Mouse (Mus musculus) thymus, postnatal 4 days (tissue): ENCODE data around the gene Naf1.

ENCODE experiments used
- DNase-seq: peaks from one replicate; pipeline ENCODE4 v3.0.0; 2021

Gene Naf1

DNA sequence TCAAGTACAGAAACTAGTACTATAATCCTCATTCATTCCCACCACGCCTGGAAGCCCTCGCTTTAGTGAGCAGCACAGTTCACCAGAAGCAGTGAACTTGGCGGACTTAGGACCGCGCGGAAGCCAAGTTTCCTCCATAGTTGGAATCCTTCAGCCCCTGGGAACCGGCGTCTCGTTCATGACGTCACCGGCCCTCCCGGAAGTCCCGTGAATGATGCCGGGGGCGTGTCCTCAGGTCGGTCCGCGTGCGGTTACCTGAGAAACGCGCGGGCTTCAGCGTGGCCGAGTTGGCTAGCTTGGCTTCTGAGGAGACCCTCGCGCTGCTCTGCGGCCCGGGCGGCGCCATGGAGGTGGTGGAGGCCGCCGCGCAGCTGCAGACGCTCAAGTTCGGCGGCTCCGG, at the start of gene Naf1:
TSS of gene Naf1 (plus strand) at position 195 of the 400 bp plus-strand sequence.
- DNase-seq, result peak; percentile 94

DNA sequence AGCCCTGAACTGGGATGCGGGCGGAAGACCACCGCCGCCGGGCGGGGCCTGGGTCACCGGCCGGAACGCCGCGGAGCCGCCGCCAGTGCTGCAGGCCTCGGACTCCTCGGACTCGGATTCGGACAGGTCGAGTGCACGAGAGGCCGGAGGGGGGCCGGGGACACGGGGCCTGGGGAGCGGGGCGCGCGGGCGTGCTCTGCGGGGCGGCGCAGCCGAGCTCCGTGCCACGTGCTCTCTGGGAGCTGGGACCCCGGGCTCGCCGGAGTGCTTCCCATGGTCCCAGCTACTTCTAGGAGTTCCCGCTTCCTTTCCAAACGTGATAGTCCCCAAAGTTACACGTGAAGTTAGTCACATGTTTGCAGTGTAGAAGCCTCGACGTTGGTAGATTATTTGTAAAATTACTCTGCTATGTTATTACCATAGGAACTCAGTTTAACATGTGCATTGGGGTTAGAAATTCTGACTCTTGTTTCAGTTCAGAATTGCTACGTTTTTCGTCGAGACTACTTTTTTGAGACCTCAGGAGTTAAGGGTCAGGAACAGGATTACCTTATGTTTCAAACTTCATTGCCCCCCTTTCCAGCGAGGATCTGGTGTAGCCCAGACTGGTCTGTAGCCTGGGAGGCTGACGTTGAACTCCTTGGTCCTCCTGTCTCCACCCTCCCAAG, 1.0 kb downstream of the Naf1 start:
- DNase-seq, result peak; percentile 57

DNA sequence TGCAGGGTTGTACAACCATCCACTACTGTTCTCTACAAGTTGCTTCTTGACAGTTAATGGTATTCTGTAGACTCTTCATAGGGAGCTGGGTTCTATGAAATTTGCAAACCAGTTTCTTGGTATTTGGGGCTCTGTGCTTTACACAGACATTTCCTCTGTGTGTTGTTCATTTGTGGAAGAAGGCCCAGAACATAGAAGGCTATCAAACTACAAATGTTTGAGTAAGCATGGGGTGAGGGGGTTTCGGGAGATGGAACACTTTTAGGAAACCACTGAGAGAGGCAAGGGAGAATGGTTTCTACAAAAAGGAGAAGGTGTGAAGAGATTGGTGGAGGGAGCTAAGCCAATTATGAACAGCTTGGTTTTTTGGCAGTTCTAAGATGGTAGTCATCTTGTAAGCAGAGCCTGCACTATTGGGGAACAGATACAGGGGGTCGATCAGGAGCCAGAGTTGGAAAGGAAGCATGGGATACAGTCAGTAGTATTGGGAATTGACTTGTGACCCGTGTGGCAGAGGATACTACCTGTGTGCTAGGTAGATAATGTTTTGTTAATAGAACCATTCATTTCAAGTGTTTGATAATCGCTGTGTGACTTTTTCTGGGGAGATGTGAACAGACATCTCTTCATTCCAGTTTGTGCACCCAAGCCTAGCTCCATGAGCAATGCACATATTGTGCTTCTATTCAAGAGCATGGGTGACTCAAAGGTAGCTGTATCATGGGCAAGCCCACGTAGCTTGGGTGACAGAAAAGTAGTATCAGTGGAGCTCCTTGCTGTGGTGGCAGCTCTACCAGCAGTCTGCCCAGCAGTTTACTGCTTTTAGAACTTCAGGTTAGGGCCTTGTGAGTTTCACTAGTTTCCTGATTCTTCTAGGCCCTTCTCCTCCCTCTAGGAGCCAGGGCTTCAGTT, 1.8 kb downstream of the Naf1 start:
- DNase-seq, result no peak

DNA sequence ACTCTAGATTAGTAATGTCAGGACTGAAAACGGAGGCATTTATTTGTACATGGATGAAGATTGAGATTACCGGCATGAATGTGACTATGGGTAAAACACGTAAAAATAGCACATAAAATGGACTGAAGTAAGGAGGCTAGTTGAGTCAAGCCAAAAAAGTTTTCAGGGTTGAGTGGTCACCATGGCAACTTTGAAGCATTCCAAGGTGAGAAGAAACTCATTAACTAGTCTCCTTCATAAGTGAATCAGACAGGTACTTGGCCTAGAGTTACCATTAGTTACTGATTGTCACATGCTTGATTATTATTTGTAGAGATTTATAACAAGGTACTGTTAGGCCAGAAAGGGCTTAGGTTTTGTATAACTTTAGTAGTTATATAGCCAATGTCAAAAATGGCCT, 3.7 kb downstream of the Naf1 start:
- no peak for DNase-seq

DNA sequence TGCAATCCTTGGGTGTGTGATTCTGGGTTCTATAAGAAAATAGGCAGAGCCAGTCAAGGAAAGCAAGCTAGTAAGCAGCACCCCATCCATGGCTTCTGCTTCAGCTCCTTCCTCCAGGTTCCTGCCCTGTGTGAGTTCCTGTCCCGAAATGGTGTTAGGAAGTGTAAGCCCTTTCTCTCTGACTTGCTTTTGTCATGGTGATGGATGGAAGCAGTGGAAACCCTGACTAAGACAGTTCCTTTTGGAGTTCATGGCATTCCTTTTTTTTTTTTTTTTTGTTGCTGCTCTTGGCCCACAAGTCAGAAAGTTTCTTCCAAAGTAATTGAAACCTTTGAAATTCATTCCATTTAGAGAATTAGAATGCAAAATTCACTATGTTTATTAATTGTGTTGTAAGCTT, 5.1 kb downstream of the Naf1 start:
- DNase-seq, result no peak

DNA sequence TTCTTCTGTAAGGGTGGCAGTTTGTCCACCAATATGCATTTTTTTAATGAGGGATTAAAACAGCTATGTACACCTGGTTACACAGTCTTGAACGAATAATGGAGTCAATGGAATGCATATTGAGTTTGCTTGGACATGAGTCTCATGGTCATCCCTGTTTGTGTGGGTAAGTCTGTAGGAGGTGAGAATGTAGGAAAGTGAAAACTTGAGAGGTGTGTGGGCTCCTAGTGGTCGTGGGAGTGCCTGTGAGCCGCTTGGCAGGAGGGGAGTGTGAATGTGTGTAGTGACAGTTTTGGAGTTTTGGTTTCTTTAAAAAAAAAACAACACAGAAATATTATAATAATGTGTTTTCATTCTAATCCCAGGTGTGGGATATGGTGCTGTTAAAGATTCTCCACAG, 7.7 kb downstream of the Naf1 start:
- no peak for DNase-seq

DNA sequence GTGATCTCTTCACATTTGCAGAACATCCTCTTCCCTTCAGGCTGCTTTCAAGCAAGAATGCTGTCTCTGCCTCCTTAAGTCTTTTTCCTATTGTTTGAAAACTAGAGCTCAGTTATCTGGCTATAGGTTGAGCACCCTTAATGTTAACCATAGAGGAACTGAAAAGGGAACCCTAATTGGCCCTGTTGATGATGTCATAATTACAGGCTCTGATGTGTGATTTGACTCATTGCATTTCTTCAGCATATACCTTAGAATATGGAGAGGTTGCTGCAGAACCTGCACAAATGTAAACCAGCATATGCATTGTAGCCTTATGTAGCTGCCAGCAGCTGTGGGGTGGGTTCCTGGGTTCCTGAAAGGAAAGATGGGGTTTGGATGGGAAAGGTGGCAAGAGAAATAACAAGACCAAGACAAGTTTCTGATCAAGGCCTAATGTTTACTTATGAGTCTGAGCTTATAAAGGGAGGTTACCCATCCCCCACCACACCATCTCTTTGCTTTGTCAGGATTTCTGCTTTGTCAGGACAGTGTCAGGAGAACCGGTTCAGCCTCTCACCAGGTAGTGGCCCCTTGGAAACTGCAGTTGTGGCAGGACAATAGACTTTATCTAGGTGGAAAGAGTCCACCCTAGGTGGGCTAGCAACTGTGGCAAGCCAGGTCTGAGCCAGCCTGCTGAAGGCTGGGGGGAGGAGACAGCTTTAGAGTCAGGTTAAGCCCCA, 9.4 kb downstream of the Naf1 start:
- no peak for DNase-seq

DNA sequence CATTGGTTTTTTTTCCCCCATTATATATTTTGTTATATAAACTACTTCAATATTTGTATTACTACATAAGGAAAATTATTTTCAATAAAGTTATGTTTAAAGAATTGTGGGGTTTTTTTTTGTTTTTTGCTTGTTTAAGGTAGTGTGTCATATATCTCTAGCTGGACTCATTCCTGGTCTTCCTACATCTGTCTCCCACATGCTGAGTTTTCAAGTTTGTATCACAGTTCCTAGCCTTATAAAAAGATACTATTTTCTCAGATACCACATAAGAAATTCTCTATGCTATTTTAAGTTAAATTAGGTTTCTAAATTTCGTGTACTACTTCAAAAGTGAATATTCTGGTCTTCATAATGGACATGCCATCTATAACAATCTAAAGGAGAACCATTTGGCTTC, 23.8 kb downstream of the Naf1 start:
- DNase-seq, result no peak

DNA sequence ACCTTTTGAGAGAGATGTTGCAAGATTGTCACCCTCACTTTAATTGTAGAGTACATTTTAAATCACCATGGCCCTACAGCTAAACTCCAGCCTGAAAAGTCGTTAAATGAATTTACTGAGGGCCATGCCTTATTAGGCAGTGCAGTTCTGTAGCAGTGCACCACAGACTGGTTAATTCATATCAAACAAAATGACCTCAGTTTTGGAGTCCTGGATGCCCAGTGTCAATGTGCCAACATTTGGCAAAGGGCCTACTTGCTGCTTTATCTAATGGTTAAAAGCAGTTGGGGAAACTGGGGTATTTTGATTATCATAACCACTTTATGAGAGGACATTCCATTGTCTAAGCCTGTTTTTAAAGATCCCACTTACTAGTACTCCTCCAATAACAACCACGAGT, 31.9 kb downstream of the Naf1 start:
- no peak for DNase-seq

DNA sequence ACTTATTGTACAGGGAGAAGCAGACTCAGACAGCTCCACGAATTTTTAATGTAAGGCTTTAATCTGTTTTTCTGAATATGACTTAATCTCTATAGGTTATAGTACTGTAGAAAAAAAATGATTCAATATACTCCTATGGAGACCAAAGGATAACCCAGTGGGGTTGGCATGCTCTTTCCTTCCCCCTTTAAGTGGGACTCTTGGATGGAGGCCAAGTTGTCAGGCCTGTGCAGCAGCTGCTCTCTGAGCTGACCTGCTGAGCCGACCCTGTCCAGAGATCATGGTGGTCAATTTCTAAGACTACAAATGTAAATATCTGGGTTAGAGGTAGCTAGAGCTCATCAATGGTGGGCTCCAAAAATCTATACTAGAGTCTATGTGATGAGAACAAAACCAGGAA, 45.0 kb downstream of the Naf1 start:
- no peak for DNase-seq

DNA sequence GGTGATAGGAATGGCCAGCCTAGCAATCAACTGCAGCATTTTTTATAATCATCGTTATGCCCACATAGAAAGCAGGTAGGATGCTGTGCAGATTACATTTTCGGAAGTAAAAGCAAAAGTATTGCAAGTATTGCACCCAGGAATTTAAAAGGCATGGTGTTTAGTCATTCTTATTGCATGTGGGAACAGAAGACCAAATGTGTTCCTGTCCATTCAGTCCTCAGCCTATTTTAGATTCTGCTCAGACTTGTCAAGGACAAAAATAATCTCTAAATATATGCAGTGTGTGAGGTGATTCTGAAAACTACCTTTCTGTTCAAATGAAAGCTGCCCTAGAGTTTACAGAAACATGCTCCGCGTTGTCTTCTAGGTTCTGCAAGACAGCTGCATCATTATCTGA, 45.5 kb downstream of the Naf1 start:
- no peak for DNase-seq

DNA sequence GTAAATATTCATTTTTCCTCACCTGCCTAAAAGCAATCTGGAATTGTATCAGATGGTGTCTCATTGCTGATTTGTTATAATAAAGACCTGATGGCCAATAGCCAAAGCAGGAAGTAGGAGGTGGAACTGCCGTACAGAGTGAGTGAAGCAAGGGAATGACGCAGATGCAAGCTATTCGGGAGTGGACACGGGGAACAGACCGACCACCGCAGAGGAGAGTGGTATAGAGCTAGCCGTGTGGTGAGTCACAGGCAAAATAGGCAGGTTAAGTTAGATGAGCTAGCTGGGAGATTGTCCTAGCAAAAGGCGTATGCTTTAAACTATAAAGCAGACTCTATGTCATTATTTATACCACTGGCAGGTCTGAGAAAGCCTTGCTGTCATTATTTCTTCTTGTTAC, 46.1 kb downstream of the Naf1 start:
- DNase-seq, result no peak

DNA sequence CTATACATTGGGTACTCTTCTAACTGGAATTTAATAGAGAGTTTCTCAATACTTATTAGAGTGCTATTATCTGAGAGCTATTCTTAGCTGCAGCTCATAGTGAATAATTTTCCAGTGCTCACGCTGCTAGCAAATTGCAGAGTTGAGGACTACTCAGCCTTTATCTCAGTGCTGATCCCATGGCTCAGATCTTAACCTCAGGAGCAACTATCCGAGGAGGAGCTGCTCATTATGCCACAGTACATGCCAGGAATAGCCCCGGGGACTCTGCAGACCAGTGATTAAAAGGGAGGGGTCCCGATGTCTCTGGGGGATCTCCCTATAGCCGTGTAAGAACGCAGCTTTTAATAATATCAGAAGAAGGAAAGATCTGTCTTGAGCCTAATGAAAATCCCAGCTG, 50.7 kb downstream of the Naf1 start:
- no peak for DNase-seq

DNA sequence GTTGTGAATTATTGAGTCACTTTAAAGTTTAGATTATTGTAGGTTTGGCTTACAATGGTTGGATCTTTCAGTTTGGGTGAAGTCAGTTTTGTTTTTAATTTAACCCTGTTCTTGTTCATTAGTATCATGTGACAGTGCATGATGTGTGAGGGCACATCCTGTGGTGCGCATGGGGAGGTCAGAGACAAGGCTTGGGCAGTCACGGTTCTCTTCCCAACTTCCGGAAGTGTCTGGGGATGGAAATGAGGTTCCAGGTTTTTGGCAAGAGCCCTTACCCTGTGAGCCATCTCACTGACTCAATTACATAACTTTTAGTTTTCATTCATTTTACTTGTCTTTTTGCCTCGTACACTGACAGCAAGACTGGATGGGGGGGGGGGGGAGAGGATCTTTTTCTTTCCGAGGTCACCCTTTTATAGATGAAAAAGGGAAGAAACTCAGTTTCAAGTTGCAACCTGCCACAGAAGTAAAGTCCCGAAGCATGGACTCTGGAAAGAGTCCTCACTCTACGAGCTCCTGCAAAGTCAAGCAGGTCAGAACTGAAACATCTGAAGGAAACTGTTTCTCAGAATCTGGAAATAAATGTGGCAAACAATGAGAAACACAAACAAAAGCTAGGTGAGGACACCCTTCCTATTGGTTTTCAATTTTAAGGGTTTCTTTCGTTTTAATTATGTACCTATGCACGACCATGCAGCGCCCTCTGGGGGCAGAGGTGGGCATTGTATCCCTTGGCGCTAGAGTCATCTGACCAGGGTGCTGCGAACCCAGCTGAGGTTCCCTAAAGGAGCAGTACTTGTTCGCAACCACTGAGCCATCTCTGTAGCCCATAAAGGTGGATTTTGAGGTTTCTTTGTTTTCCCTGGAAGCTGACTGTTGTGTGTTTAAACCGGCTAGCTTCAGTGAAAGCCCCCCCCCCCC, 53.9 kb downstream of the Naf1 start:
- peak; percentile 69 for DNase-seq

DNA sequence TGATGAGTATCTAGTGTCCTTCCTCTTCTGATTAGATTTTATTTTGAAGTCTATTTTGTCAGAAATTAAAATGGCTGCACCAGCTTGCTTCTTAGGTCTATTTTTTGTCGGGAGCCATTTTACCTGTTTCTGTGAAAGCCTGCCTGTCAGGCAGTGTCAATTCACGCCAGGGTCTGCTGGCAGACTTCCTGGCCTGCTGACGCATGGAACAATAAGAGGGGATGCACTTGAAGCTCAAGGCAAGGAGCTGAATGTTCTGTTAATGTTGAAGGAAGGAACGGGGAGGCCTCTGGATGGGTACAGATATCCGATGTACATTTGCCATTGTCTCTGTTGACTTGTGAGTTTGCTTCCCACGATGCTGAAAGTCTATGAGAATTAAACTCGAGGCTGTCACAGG, 56.0 kb downstream of the Naf1 start:
- DNase-seq, result no peak

DNA sequence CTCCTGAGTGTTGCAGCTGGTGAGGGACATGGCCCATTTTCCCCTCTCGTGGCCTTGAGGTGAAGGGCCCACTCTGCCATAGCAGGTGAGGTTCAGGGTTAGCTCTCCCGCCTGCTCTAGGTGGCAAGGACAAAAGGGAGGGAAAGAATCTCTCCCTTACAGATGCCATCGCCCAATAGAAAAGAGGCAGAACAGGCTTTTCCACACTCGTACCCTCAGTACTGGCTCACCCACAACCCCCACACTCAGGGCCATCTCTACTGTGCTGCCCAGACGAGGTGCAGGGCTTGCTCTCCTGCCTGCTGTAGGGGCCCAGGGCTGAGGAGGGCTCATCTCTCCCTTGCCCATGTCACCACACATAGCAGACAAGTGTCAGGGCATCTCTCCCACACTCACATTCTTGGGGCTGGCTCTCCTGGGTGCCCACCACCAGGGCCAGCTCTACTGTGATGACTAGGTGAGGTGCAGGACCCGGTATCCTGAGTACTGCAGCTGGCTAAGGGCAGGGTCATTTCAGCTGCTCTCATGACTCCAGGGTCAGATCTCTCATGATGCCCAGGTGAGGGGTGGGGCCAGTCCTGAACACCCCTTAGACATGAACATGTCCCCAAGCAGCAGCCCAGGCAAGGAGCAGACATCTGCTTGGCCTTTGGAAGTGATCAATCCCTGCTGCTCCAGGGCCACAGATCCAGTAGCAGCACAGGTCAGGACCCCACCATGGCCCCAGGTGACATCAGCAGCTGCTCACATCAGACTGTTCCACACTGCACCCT, 57.9 kb downstream of the Naf1 start:
- no peak for DNase-seq

DNA sequence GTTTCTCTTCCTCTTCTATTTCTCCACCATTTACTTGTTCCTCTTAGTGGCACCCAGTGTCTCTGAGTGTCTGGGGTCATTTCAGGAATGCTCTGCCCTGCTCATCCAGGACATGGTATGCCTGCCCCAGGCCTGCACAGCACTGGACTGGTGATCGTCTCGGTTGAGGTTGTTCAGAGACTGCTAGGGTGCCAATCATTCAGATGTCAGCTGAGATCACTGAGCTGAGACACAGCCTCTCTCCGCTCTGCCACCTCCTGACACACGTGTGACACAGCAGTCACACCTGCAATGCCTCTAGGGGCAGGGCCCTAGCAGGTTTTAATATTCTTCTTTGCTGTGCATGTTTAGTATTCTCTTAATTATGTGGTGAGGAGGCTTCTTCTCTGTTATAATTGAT, 58.5 kb downstream of the Naf1 start:
- no peak for DNase-seq

DNA sequence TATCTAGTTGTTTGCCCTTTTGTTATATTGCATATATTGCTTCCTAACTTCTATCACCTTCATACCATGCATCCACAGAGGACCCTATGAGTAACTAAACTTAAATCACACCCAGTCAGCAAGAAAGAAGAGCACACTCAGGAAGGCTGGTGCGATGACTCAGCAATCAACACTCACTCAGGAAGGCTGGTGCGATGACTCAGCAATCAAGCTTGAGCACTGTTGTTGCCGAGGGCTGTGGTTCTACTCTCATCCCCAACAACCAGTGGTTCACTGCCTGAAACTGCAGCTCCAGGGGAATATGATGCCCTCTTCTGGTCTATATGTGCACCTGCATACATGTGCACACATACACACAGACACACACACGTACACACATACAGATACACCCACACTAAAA, 73.7 kb downstream of the Naf1 start:
- DNase-seq, result no peak

DNA sequence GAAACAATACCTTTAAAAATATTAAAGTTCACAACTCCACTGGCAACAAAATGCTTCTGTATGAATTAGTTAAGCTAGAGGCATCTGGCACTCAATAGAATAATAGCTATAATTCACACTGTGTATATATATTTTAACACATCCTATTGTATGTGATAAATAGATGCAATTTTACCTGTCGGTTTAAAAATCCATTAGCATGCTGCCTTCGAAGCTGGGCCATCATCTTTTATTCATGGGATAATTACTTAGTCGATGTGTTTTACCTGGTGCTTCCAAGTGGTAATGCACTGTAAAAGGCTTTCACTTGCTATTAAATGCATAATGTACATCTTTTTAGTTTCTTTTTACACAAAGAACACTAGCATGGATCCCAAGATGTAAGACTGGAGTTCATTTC, 76.2 kb downstream of the Naf1 start:
- DNase-seq, result no peak
